Mouse (Mus musculus) liver, embryonic 15.5 days (tissue): ENCODE data around the gene Ccdc85b. TPM values are rescaled to one million over a fixed set of nuclear protein-coding genes. Genes with fewer than 3 reads are reported as not detected.

Experiments used
- ATAC-seq: fragments of 200-750 bp; cut with Nextera tagmentation; 2 replicates; pipeline ENCODE4 v1.8.0; 2017; ENCODE audit warnings: moderate number of reproducible peaks, mild to moderate bottlenecking, moderate library complexity; ENCODE audit not compliant: insufficient read depth
- H3K27ac ChIP-seq: fragments of 300-500 bp; sonication (generic); replicated peaks from 2 replicates; pipeline ENCODE4 v1.5.1; 2015; ENCODE audit warnings: mild to moderate bottlenecking, inconsistent platforms
- H3K27me3 ChIP-seq: fragments of 300-500 bp; sonication (generic); 2 replicates; pipeline ENCODE4 v1.6.1; 2015; ENCODE audit warnings: mild to moderate bottlenecking, inconsistent platforms
- H3K36me3 ChIP-seq: fragments of 300-500 bp; sonication (generic); replicated peaks from 2 replicates; pipeline ENCODE4 v1.6.1; 2015; ENCODE audit warnings: moderate library complexity, mild to moderate bottlenecking, inconsistent platforms
- H3K4me1 ChIP-seq: fragments of 300-500 bp; sonication (generic); replicated peaks from 2 replicates; pipeline ENCODE4 v1.6.1; 2015; ENCODE audit warnings: inconsistent platforms
- H3K4me2 ChIP-seq: fragments of 300-500 bp; sonication (generic); 2 replicates; pipeline ENCODE4 v1.6.1; 2015; ENCODE audit warnings: moderate library complexity, mild to moderate bottlenecking, inconsistent platforms
- H3K4me3 ChIP-seq: fragments of 300-500 bp; sonication (generic); replicated peaks from 2 replicates; pipeline ENCODE4 v1.5.1; 2015; ENCODE audit warnings: mild to moderate bottlenecking, inconsistent platforms
- H3K9ac ChIP-seq: fragments of 300-500 bp; sonication (generic); 2 replicates; pipeline ENCODE4 v1.6.1; 2015; ENCODE audit warnings: moderate library complexity, mild to moderate bottlenecking, inconsistent platforms
- H3K9me3 ChIP-seq: fragments of 300-500 bp; sonication (generic); replicated peaks from 2 replicates; pipeline ENCODE4 v1.6.1; 2016; ENCODE audit warnings: inconsistent platforms
- whole genome bisulfite sequencing: fragments of 180-500 bp; shearing (Covaris S2); methylation state at CpG from one replicate; pipeline ENCODE4 v1.1.7; 2015; ENCODE audit warnings: mixed read lengths; ENCODE audit not compliant: insufficient replicate concordance; 5-methylcytosine and 5-hydroxymethylcytosine counted together
- polyA plus RNA-seq: library from polyadenylated mRNA; unstranded; fragments of >200 nt; fragmentation: Nextera tagmentation; extraction: Ambion mirVana; gene quantifications from 2 replicates; pipeline ENCODE4 v1.2.1, GENCODE M21; 2015

Ccdc85b gene
- polyA plus RNA-seq, 1 experiment from 2014 or later = 1.6 TPM

DNA sequence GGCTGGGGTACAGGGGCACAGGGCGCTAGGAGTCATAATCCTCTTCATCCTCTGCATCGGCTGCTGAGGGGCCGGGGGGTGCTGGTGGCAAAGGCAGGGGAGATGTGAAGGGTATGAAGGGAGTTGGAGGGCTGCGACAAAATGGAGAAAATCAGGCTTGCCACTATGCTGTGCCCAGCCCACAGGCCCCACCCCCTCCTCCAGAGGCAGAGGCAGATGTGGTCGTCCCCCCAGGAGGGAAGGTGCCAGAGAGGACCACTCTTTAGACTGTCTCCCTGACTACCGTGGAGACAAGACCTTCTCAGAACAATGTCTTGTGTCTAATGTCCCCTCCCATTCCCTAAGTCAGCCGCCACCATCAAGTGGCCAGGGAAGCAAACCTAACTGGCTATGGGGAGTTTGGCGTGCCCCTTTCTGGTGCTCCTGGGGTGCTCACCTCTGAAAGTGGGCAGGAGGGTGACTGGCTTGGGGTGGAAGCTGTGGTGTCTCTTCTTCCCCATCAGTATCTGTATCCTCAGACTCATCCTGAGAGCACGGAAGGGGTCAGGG, 34.7 kb downstream of the Ccdc85b start:
- H3K27ac ChIP-seq = no peak overlapping the region; the same call in 1 of the 2 replicates
- peaks cover 35% of the 10 kb centered on the region for H3K4me1 ChIP-seq
- H3K27me3 ChIP-seq = no peaks in the 10 kb centered on the region
- no peak for ATAC-seq
- peak overlapping the region; percentile 91; the same call in 1 of the 2 replicates for H3K4me3 ChIP-seq
- peaks cover 45% of the 10 kb centered on the region for H3K36me3 ChIP-seq
- peak overlapping the region; percentile 98 for H3K4me2 ChIP-seq
- peak overlapping the region; percentile 85; the same call in 1 of the 2 replicates for H3K9ac ChIP-seq
- WGBS = 77% methylated on average over 9 of the region's 9 CpGs
- no peaks in the 10 kb centered on the region for H3K9me3 ChIP-seq

DNA sequence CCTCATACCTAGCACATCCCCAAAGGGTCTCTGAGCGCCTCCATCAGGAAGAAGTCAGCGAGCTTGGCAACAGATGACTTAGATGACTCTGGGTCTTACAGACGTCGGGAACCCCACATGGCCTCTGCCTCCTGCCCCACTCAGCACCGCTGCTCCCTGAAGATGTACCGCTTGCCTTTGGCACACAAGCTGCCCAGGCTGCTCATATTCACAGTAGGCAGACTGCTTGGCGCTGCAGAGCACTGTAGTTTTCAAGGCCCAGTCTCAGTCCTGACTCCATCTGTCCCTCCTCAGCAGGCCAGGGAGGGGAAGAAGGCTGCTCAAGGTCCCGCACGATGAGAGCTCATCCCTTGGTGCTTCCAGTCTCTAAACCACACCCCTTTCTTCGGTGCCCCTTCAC, 35.4 kb downstream of the Ccdc85b start:
- H3K4me2 ChIP-seq = no peak overlapping the region
- H3K36me3 ChIP-seq = peaks cover 49% of the 10 kb centered on the region
- no peak overlapping the region for H3K9ac ChIP-seq
- 84% methylated on average over 10 of the region's 10 CpGs for WGBS
- no peak overlapping the region for H3K4me3 ChIP-seq
- no peak overlapping the region for H3K27ac ChIP-seq
- H3K4me1 ChIP-seq = peaks cover 35% of the 10 kb centered on the region
- no peaks in the 10 kb centered on the region for H3K9me3 ChIP-seq
- ATAC-seq = no peak
- H3K27me3 ChIP-seq = no peaks in the 10 kb centered on the region

- Histone ChIP-seq H3K36me3 (peaks cover 44% of the 10 kb centered on the region), H3K4me3 (no peak overlapping the region), H3K27me3 (no peaks in the 10 kb centered on the region), H3K27ac (no peak overlapping the region), H3K4me2 (no peak overlapping the region), H3K9ac (no peak overlapping the region), H3K9me3 (no peaks in the 10 kb centered on the region), H3K4me1 (peaks cover 33% of the 10 kb centered on the region)
- WGBS = 81% methylated on average over 5 of the region's 5 CpGs
- ATAC-seq = no peak
These were observed 35.9 kb downstream of the Ccdc85b start for GRCm38 (mm10) chr19:5421784-5422183.

GRCm38 (mm10) chr19:5420579-5420978, 37.1 kb downstream of the Ccdc85b start:
- WGBS = 77% methylated on average over 6 of the region's 6 CpGs

GRCm38 (mm10) chr19:5419630-5420029, 38.1 kb downstream of the Ccdc85b start:
- 60% methylated on average over 9 of the region's 9 CpGs for WGBS
- H3K27me3 ChIP-seq = no peaks in the 10 kb centered on the region
- no peak for ATAC-seq

More at GRCm38 (mm10) chr19:5420579-5420978, 37.1 kb downstream of the Ccdc85b start:
- ATAC-seq = no peak
- Histone ChIP-seq H3K27me3 (no peaks in the 10 kb centered on the region), H3K4me2 (no peak overlapping the region), H3K9ac (no peak overlapping the region), H3K36me3 (peaks cover 35% of the 10 kb centered on the region), H3K27ac (no peak overlapping the region), H3K9me3 (no peaks in the 10 kb centered on the region), H3K4me1 (peaks cover 21% of the 10 kb centered on the region), H3K4me3 (no peak overlapping the region)

GRCm38 (mm10) chr19:5418750-5419466, 38.8 kb downstream of the Ccdc85b start:
- 81% methylated on average over 8 of the region's 8 CpGs for WGBS
- no peak for ATAC-seq
- no peak overlapping the region for H3K4me2 ChIP-seq

More at GRCm38 (mm10) chr19:5419630-5420029, 38.1 kb downstream of the Ccdc85b start:
- H3K9me3 ChIP-seq = no peaks in the 10 kb centered on the region
- H3K4me3 ChIP-seq = no peak overlapping the region
- no peak overlapping the region for H3K4me2 ChIP-seq
- H3K4me1 ChIP-seq = peaks cover 19% of the 10 kb centered on the region
- no peak overlapping the region for H3K9ac ChIP-seq
- no peak overlapping the region for H3K27ac ChIP-seq
- peaks cover 35% of the 10 kb centered on the region for H3K36me3 ChIP-seq

GRCm38 (mm10) chr19:5414534-5414957, 43.1 kb downstream of the Ccdc85b start:
- 53% methylated on average over 2 of the region's 2 CpGs for WGBS
- Histone ChIP-seq H3K4me3 (no peak overlapping the region), H3K9me3 (no peaks in the 10 kb centered on the region), H3K4me2 (no peak overlapping the region), H3K27me3 (no peaks in the 10 kb centered on the region), H3K36me3 (peaks cover 9% of the 10 kb centered on the region; the same call in 1 of the 2 replicates), H3K4me1 (peaks cover 9% of the 10 kb centered on the region; the same call in 1 of the 2 replicates), H3K27ac (no peak overlapping the region), H3K9ac (no peak overlapping the region)
- no peak for ATAC-seq

More at GRCm38 (mm10) chr19:5418750-5419466, 38.8 kb downstream of the Ccdc85b start:
- Histone ChIP-seq H3K9ac (no peak overlapping the region), H3K4me1 (peaks cover 18% of the 10 kb centered on the region), H3K27ac (no peak overlapping the region), H3K4me3 (no peak overlapping the region), H3K36me3 (peaks cover 35% of the 10 kb centered on the region), H3K27me3 (no peaks in the 10 kb centered on the region), H3K9me3 (no peaks in the 10 kb centered on the region)

DNA sequence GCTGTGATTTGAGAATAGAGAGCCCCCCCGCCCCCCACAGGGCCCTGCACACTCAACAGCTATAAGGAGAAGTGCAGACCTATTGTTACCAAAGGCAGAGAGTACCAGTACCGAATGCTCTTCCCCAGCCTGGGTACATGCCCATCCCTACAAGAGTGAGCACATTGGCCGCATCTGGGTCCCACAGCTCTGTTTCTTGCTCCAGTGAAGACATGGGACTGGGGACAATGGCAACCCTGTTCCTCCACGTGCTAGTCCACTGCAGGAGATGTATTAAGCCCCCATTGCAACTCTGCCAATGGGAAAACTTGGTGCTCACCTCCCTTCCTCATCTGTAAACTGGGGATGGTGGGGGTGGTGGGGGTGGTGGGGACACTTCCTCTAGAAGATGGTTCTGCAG, 43.9 kb downstream of the Ccdc85b start:
- Histone ChIP-seq H3K4me1 (peaks cover 15% of the 10 kb centered on the region; the same call in 1 of the 2 replicates), H3K4me2 (no peak overlapping the region)

GRCm38 (mm10) chr19:5411961-5412360, 45.7 kb downstream of the Ccdc85b start:
- Histone ChIP-seq H3K4me2 (no peak overlapping the region), H3K27ac (no peak overlapping the region), H3K4me3 (no peak overlapping the region), H3K36me3 (0 out of 2 replicates have a peak, but pooled peaks cover 8% of the 10 kb centered on the region), H3K4me1 (peaks cover 33% of the 10 kb centered on the region), H3K9ac (no peak overlapping the region), H3K9me3 (no peaks in the 10 kb centered on the region), H3K27me3 (no peaks in the 10 kb centered on the region)
- ATAC-seq = no peak
- 72% methylated on average over 5 of the region's 5 CpGs for WGBS

More for the DNA sequence above, 43.9 kb downstream of the Ccdc85b start:
- H3K36me3 ChIP-seq = peaks cover 15% of the 10 kb centered on the region; the same call in 1 of the 2 replicates
- H3K9ac ChIP-seq = no peak overlapping the region
- WGBS = 61% methylated on average over 4 of the region's 4 CpGs
- H3K9me3 ChIP-seq = no peaks in the 10 kb centered on the region
- H3K27ac ChIP-seq = no peak overlapping the region
- no peak overlapping the region for H3K4me3 ChIP-seq
- ATAC-seq = no peak
- no peaks in the 10 kb centered on the region for H3K27me3 ChIP-seq

GRCm38 (mm10) chr19:5410641-5411040, 47.1 kb downstream of the Ccdc85b start:
- no peaks in the 10 kb centered on the region for H3K9me3 ChIP-seq
- H3K4me3 ChIP-seq = no peak overlapping the region
- no peak for ATAC-seq
- no peak overlapping the region for H3K9ac ChIP-seq
- WGBS = 75% methylated on average over 5 of the region's 5 CpGs
- no peak overlapping the region for H3K4me2 ChIP-seq
- H3K27me3 ChIP-seq = no peaks in the 10 kb centered on the region
- H3K36me3 ChIP-seq = 0 out of 2 replicates have a peak, but pooled peaks cover 8% of the 10 kb centered on the region
- H3K4me1 ChIP-seq = peaks cover 40% of the 10 kb centered on the region
- H3K27ac ChIP-seq = no peak overlapping the region

DNA sequence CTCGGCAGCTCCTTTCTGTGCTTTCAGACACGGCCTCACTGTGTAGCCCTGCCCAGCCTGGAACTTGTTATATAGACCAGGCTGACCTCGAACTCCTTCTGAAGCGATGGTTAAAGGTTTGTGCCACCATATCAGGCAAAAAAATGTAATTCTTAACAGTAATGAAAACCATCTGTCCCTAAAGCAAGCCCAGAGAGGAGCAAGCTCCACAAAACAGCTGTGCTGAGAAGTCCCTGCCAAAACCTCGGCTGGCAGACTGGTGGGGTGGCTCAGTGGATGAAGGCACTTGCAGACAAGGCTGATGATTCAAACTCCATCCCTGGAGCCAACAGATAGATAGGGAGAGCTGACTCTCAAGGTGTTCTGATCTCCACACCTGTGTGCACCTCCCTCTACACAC, 48.6 kb downstream of the Ccdc85b start:
- H3K27ac ChIP-seq = peak overlapping the region; percentile 99

More for the DNA sequence above, 48.6 kb downstream of the Ccdc85b start:
- Histone ChIP-seq H3K9ac (0 out of 2 replicates have a peak overlapping the region, but pooled peaks have one; percentile 9), H3K9me3 (no peaks in the 10 kb centered on the region), H3K27me3 (no peaks in the 10 kb centered on the region), H3K36me3 (0 out of 2 replicates have a peak, but pooled peaks cover 8% of the 10 kb centered on the region), H3K4me2 (no peak overlapping the region), H3K4me3 (no peak overlapping the region; the same call in 1 of the 2 replicates), H3K4me1 (peaks cover 38% of the 10 kb centered on the region)
- no peak for ATAC-seq
- WGBS = 67% methylated on average over 5 of the region's 5 CpGs
